Mouse (Mus musculus) embryonic facial prominence, embryonic 15.5 days (tissue): ENCODE measurements at regions not wholly inside any gene's neighbourhood (a gene's known extent, or its start where the extent isn't known, plus 50 kb on each side); places are given as distances from the start of the nearest gene placed in this dataset.

ENCODE experiments used
- ATAC-seq: fragments of 200-750 bp; cut with Nextera tagmentation; 2 replicates; pipeline ENCODE4 v1.8.0; 2017; ENCODE audit warnings: low read depth, moderate TSS enrichment; ENCODE audit not compliant: insufficient number of reproducible peaks, low FRiP score, low TSS enrichment
- H3K27ac ChIP-seq: fragments of 300-500 bp; sonication (generic); replicated peaks from 2 replicates; pipeline ENCODE4 v1.5.1; 2015; ENCODE audit warnings: mild to moderate bottlenecking, inconsistent platforms
- H3K27me3 ChIP-seq: fragments of 300-500 bp; sonication (generic); 2 replicates; pipeline ENCODE4 v1.6.1; 2015; ENCODE audit warnings: inconsistent platforms
- H3K36me3 ChIP-seq: fragments of 300-500 bp; sonication (generic); 2 replicates; pipeline ENCODE4 v1.6.1; 2015; ENCODE audit warnings: mild to moderate bottlenecking, inconsistent platforms
- H3K4me1 ChIP-seq: fragments of 300-500 bp; sonication (generic); 2 replicates; pipeline ENCODE4 v1.6.1; 2015; ENCODE audit warnings: inconsistent platforms
- H3K4me2 ChIP-seq: fragments of 300-500 bp; sonication (generic); replicated peaks from 2 replicates; pipeline ENCODE4 v1.6.1; 2015; ENCODE audit warnings: mild to moderate bottlenecking, inconsistent platforms
- H3K4me3 ChIP-seq: fragments of 300-500 bp; sonication (generic); replicated peaks from 2 replicates; pipeline ENCODE4 v1.5.1; 2015; ENCODE audit warnings: mild to moderate bottlenecking, inconsistent platforms
- H3K9ac ChIP-seq: fragments of 300-500 bp; sonication (generic); 2 replicates; pipeline ENCODE4 v1.6.1; 2015; ENCODE audit warnings: inconsistent platforms
- H3K9me3 ChIP-seq: fragments of 300-500 bp; sonication (generic); replicated peaks from 2 replicates; pipeline ENCODE4 v1.6.1; 2016; ENCODE audit warnings: inconsistent platforms
- WGBS: fragments of 180-500 bp; shearing (Covaris S2); methylation state at CpG from one replicate; pipeline ENCODE4 v1.1.7; 2015; 5-methylcytosine and 5-hydroxymethylcytosine counted together

DNA sequence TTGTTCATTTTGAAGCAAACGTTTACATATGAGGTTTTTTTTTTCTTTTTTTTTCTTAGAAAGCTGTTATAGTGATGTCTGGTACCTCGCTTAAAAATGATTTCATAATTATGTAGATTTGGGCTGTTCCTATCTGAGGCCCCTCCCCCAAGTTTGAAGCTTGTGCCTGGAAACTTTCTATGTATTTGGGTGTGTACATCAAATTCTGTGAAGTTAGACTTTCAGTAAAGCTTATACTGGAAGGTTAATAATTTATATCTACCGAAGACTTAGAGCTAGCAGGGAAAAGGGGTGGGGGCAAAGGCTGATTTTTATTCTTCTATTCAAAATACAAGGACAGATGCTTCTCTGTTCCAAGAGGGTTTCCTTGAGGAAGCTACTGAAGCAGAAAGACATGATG lies 235.3 kb downstream of the Mef2c start:
- no peak overlapping the region for H3K27ac ChIP-seq
- peak overlapping the region; percentile 7 for H3K4me3 ChIP-seq
- peaks cover 63% of the 10 kb centered on the region for H3K27me3 ChIP-seq
- H3K4me2 ChIP-seq, result peak overlapping the region; percentile 15; the same call in 1 of the 2 replicates
- peaks cover 5% of the 10 kb centered on the region for H3K4me1 ChIP-seq
- H3K9ac ChIP-seq, result no peak overlapping the region
- H3K36me3 ChIP-seq, result no peaks in the 10 kb centered on the region
- H3K9me3 ChIP-seq, result no peaks in the 10 kb centered on the region
- 8% methylated on average over 3 of the region's 3 CpGs for WGBS
- no peak for ATAC-seq

- H3K9ac ChIP-seq, result no peak overlapping the region
- no peaks in the 10 kb centered on the region for H3K9me3 ChIP-seq
- H3K27ac ChIP-seq, result no peak overlapping the region
- no peaks in the 10 kb centered on the region for H3K36me3 ChIP-seq
- WGBS, result 4% methylated on average over 15 of the region's 15 CpGs
- H3K27me3 ChIP-seq, result peaks cover 63% of the 10 kb centered on the region
- H3K4me1 ChIP-seq, result peaks cover 5% of the 10 kb centered on the region
- 0 out of 2 replicates have a peak overlapping the region, but pooled peaks have one; percentile 15 for H3K4me2 ChIP-seq
- ATAC-seq, result no peak
- peak overlapping the region; percentile 7 for H3K4me3 ChIP-seq
Measured at GRCm38 (mm10) chr13:83739541-83740061, 235.8 kb downstream of the Mef2c start.

DNA sequence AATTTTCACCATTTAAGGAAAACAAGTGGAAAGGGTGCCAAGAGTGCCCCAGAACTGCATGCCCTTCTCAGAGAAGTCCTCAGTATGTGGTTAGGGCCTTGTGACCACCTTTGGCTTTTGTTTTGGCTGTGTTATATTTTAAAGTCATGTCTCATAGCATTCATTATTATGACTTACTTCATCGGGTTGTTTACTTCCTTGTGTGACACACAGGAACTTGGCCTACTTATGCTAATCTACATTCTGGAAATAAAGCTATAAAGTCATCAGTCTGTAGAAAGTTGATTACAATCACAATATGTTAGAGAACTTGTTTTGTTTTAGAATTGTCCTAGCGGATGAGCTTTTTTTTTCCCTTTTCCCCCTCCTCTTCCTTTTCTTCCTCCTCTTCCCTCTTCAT lies 236.3 kb downstream of the Mef2c start:
- Histone ChIP-seq H3K4me2 (no peak overlapping the region), H3K9ac (no peak overlapping the region), H3K27me3 (peaks cover 68% of the 10 kb centered on the region), H3K4me1 (peaks cover 8% of the 10 kb centered on the region), H3K27ac (no peak overlapping the region), H3K36me3 (no peaks in the 10 kb centered on the region), H3K9me3 (no peaks in the 10 kb centered on the region), H3K4me3 (no peak overlapping the region)
- 30% methylated on average over 2 of the region's 2 CpGs for WGBS
- ATAC-seq, result no peak

DNA sequence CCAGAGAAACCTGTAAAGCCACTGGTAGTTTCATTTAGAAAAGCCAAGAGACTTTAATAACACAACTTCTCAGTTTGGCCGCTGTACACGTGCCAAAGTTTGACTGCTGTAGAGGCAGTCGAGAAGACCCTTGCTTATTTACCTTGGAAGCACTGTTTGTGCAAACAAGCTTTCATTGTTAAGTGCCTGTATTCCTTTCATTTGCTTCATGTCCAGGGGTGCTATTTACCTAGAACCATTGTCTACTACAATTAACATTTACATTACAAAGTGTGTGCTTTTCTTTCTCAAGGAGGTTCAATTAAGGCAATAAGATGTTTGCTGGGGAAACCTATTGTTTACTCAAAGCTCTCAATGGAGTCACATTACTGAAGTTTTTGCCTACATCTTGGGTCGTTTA lies 236.9 kb downstream of the Mef2c start:
- Histone ChIP-seq H3K4me2 (no peak overlapping the region), H3K4me1 (peaks cover 8% of the 10 kb centered on the region), H3K9ac (no peak overlapping the region), H3K4me3 (no peak overlapping the region), H3K27me3 (peaks cover 67% of the 10 kb centered on the region), H3K36me3 (no peaks in the 10 kb centered on the region), H3K27ac (no peak overlapping the region), H3K9me3 (no peaks in the 10 kb centered on the region)
- no peak for ATAC-seq
- 17% methylated on average over 4 of the region's 4 CpGs for WGBS

DNA sequence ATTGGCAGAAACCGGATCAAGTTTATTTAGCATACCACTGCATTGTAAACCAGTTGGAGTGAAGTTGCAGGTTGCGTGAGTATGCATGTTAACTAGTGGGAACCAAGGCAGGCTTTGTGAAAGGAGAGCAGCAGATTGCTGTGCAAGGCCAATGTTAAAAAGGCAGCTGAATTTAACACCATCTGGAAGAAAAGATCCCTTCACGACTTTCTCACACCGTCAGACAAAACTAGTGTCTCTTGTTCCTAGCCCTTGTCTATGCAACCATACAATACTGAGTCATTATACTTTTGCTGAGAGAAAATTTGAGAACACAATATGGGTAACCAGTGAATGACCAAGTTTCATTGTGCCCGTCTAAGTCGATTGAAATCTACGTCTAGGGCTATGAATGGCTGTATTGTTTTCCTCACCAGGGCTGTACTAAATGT lies 237.8 kb downstream of the Mef2c start:
- no peak overlapping the region for H3K4me2 ChIP-seq
- H3K4me3 ChIP-seq, result no peak overlapping the region
- 28% methylated on average over 7 of the region's 7 CpGs for WGBS
- no peaks in the 10 kb centered on the region for H3K36me3 ChIP-seq
- H3K27ac ChIP-seq, result no peak overlapping the region
- H3K9me3 ChIP-seq, result no peaks in the 10 kb centered on the region
- H3K9ac ChIP-seq, result no peak overlapping the region
- 0 out of 2 replicates have a peak, but pooled peaks have one; percentile 29 for ATAC-seq
- peaks cover 68% of the 10 kb centered on the region for H3K27me3 ChIP-seq
- peaks cover 8% of the 10 kb centered on the region for H3K4me1 ChIP-seq

DNA sequence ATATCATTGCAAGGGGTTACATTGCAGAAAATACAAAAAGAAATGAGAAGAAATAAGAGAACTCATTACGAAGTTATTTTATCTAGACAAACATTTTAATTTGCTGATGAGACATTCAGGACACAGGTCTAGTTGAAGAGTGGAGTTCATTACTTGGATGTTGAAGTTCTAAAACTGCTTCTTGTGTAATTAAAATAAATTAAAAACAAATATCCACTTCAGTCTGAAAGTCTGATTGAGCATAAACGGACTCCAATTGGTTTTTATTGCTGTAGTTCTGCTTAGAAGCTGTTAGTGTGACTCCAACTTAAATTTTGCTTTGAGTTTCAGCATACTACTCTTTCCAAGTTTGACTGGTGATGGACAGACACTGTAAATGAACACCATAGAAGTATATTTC lies 238.3 kb downstream of the Mef2c start:
- ATAC-seq, result no peak
- H3K27me3 ChIP-seq, result peaks cover 66% of the 10 kb centered on the region
- no peak overlapping the region for H3K27ac ChIP-seq
- no peak overlapping the region for H3K9ac ChIP-seq
- no peak overlapping the region for H3K4me2 ChIP-seq
- 61% methylated on average over 2 of the region's 2 CpGs for WGBS
- H3K4me1 ChIP-seq, result peaks cover 8% of the 10 kb centered on the region
- H3K4me3 ChIP-seq, result no peak overlapping the region
- H3K36me3 ChIP-seq, result no peaks in the 10 kb centered on the region
- H3K9me3 ChIP-seq, result no peaks in the 10 kb centered on the region

- 75% methylated on average over 3 of the region's 3 CpGs for WGBS
- Histone ChIP-seq H3K36me3 (no peaks in the 10 kb centered on the region), H3K9ac (no peak overlapping the region), H3K4me2 (no peak overlapping the region), H3K4me1 (peaks cover 7% of the 10 kb centered on the region), H3K27me3 (peaks cover 62% of the 10 kb centered on the region), H3K27ac (no peak overlapping the region), H3K4me3 (no peak overlapping the region), H3K9me3 (no peaks in the 10 kb centered on the region)
- no peak for ATAC-seq
Measured at GRCm38 (mm10) chr13:83742546-83742945, 238.7 kb downstream of the Mef2c start.

DNA sequence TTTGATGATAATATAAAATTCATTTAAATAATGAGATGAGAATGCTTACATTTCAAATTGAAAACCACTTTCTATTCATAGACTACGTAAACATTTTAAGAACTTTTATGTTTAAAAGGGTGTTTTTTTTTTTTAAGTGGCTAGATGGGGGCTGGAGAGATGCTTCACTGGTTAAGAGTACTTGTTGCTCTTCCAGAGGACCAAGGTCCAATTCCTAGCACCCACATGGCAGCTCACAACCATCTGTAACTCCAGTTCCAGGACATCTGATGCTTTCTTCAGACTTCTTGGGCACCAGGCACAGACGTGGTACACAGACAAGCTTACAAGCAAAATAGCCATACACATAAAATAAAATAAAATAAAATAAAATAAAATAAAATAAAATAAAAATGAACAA lies 239.5 kb downstream of the Mef2c start:
- no peak overlapping the region for H3K9ac ChIP-seq
- no peak overlapping the region for H3K4me3 ChIP-seq
- no peaks in the 10 kb centered on the region for H3K36me3 ChIP-seq
- no peaks in the 10 kb centered on the region for H3K9me3 ChIP-seq
- H3K4me2 ChIP-seq, result no peak overlapping the region
- WGBS, result 74% methylated on average over 2 of the region's 2 CpGs
- no peak overlapping the region for H3K27ac ChIP-seq
- H3K27me3 ChIP-seq, result peaks cover 53% of the 10 kb centered on the region
- no peak for ATAC-seq
- H3K4me1 ChIP-seq, result peaks cover 4% of the 10 kb centered on the region; the same call in 1 of the 2 replicates

DNA sequence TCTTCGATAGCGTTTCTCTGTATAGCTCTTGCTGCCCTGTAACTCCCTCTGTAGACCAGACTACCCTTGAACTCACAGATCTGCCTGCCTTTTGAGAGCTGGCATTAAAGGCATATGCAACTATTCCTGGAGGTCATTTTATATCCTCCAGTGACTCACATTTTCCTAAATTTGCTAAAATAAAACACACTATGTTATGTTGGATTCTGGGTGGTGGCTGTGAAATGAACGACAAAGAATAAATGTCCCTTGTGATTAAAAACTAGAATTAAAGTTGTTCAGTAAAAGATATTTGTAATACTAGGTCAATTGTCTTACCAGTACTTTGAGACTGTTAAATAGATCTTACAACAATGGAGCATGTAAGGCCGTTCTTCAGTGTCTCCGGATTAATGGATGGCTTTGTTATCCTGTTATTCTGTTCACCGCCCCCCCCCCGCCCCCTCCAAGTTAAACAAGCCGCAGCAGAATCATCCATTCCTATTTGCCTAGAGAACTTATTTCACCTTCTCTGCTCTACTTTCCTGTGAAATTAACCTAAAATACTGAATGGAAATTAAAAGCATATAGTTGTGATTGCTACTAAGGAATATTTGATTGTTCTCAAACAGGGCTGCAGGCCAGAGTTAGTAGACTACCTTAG lies 240.4 kb downstream of the Mef2c start:
- H3K27ac ChIP-seq, result no peak overlapping the region
- H3K9ac ChIP-seq, result no peak overlapping the region
- peaks cover 45% of the 10 kb centered on the region for H3K27me3 ChIP-seq

GRCm38 (mm10) chr13:83744981-83745555 lies 241.2 kb downstream of the Mef2c start:
- Histone ChIP-seq H3K4me1 (peaks cover 4% of the 10 kb centered on the region; the same call in 1 of the 2 replicates), H3K4me3 (peak overlapping the region; percentile 51), H3K9me3 (no peaks in the 10 kb centered on the region), H3K36me3 (no peaks in the 10 kb centered on the region), H3K27me3 (peaks cover 37% of the 10 kb centered on the region), H3K4me2 (peak overlapping the region; percentile 82), H3K9ac (peak overlapping the region; percentile 31; the same call in 1 of the 2 replicates), H3K27ac (no peak overlapping the region)
- ATAC-seq, result peak; percentile 92
- WGBS, result 0% methylated on average over 38 of the region's 38 CpGs

More for the DNA sequence above, 240.4 kb downstream of the Mef2c start:
- Histone ChIP-seq H3K4me1 (peaks cover 4% of the 10 kb centered on the region; the same call in 1 of the 2 replicates), H3K4me3 (peak overlapping the region; percentile 51; the same call in 1 of the 2 replicates), H3K36me3 (no peaks in the 10 kb centered on the region), H3K9me3 (no peaks in the 10 kb centered on the region), H3K4me2 (peak overlapping the region; percentile 82)
- WGBS, result 40% methylated on average over 8 of the region's 8 CpGs
- ATAC-seq, result no peak

DNA sequence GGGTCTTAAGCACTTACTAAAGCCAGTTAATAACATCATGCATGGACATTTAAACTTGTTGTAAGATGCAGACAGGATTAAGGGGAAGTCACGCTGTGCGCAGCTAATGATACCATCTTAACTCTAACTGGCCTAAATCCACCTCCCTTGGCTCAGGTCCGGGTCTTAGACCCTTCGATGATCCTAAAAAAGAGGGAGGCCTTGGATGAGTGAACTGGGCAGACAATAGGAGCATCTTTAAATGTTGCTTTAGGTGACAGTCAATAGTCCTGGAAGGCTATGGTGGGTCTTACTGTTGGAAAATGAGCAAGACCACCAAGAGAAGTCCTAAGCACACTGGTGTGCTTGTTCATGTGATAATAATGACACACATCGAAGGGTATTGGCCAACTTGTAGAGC lies 242.1 kb downstream of the Mef2c start:
- peaks cover 28% of the 10 kb centered on the region for H3K27me3 ChIP-seq
- no peak overlapping the region for H3K4me3 ChIP-seq
- no peak overlapping the region for H3K4me2 ChIP-seq
- no peak for ATAC-seq
- no peak overlapping the region for H3K27ac ChIP-seq
- no peaks in the 10 kb centered on the region for H3K36me3 ChIP-seq
- peaks cover 4% of the 10 kb centered on the region; the same call in 1 of the 2 replicates for H3K4me1 ChIP-seq
- H3K9ac ChIP-seq, result no peak overlapping the region
- H3K9me3 ChIP-seq, result no peaks in the 10 kb centered on the region
- WGBS, result 73% methylated on average over 5 of the region's 5 CpGs
